Mouse (Mus musculus) CD8-positive naive resting alpha-beta T cell, adult 57 days (primary cell): ENCODE measurements around the gene Hdac11. TPM values are rescaled to one million over a fixed set of nuclear protein-coding genes. Genes with fewer than 3 reads are reported as not detected.

ENCODE experiments used
- total RNA-seq: library from RNA; stranded (reverse); gene quantifications from one replicate; pipeline ENCODE4 v1.2.4, GENCODE M21; 2023

Hdac11 gene
- 0.95 TPM for total RNA-seq

GRCm38 (mm10) chr6:91156554-91157236, at the start of gene Hdac11:
Gene Hdac11, plus strand, starts transcription at chr6:91156665.

GRCm38 (mm10) chr6:91116244-91117145, 40.0 kb upstream of the Hdac11 start, which contains the start of gene Nup210:
Gene Nup210, minus strand, starts transcription at chr6:91116829.

GRCm38 (mm10) chr6:91212155-91212554, 55.7 kb downstream of the Hdac11 start, which contains the start of gene Fbln2:
Gene Fbln2, plus strand, starts transcription at chr6:91212455.

Other genes with a start within 250 kb of the Hdac11 start
- gene Iqsec1, start 168.0 kb upstream of the Hdac11 start, total RNA-seq, result 194 TPM
- 265 TPM for gene Nup210, start 39.8 kb upstream of the Hdac11 start, total RNA-seq
- 0.95 TPM for gene Fbln2, start 55.8 kb downstream of the Hdac11 start, total RNA-seq